Mouse (Mus musculus) hindbrain, embryonic 12.5 days (tissue): ENCODE data around the gene Gm20388. TPM values are rescaled to one million over a fixed set of nuclear protein-coding genes. Genes with fewer than 3 reads are reported as not detected.

Source experiments
- ATAC-seq: fragments of 200-750 bp; cut with Nextera tagmentation; 2 replicates; pipeline ENCODE4 v1.8.0; 2017; ENCODE audit warnings: moderate TSS enrichment; ENCODE audit not compliant: low FRiP score
- H3K27ac ChIP-seq: fragments of 300-500 bp; sonication (generic); 2 replicates; pipeline ENCODE4 v1.5.1; 2016; ENCODE audit warnings: mild to moderate bottlenecking
- H3K27me3 ChIP-seq: fragments of 300-500 bp; sonication (generic); 2 replicates; pipeline ENCODE4 v1.6.1; 2016; ENCODE audit warnings: mild to moderate bottlenecking
- H3K36me3 ChIP-seq: fragments of 300-500 bp; sonication (generic); 2 replicates; pipeline ENCODE4 v1.6.1; 2016; ENCODE audit warnings: mild to moderate bottlenecking
- H3K4me1 ChIP-seq: fragments of 300-500 bp; sonication (generic); 2 replicates; pipeline ENCODE4 v1.6.1; 2016
- H3K4me2 ChIP-seq: fragments of 300-500 bp; sonication (generic); replicated peaks from 2 replicates; pipeline ENCODE4 v1.6.1; 2016; ENCODE audit warnings: mild to moderate bottlenecking
- H3K4me3 ChIP-seq: fragments of 300-500 bp; sonication (generic); 2 replicates; pipeline ENCODE4 v1.5.1; 2016; ENCODE audit warnings: mild to moderate bottlenecking
- H3K9ac ChIP-seq: fragments of 300-500 bp; sonication (generic); 2 replicates; pipeline ENCODE4 v1.6.1; 2016; ENCODE audit warnings: mild to moderate bottlenecking, moderate library complexity
- H3K9me3 ChIP-seq: fragments of 300-500 bp; sonication (generic); replicated peaks from 2 replicates; pipeline ENCODE4 v1.6.1; 2016; ENCODE audit warnings: mild to moderate bottlenecking
- WGBS: fragments of 180-500 bp; shearing (Covaris S2); methylation state at CpG from one replicate; pipeline ENCODE4 v1.1.7; 2016; 5-methylcytosine and 5-hydroxymethylcytosine counted together
- polyA plus RNA-seq: library from polyadenylated mRNA; unstranded; fragments of >200 nt; fragmentation: Nextera tagmentation; extraction: Ambion mirVana; gene quantifications from 2 replicates; pipeline ENCODE4 v1.2.1, GENCODE M21; 2016

The Gm20388 gene
- polyA plus RNA-seq, 1 experiment from 2014 or later: not detected

- H3K27ac ChIP-seq: peak overlapping the region; percentile 74
- ATAC-seq: no peak
- H3K4me2 ChIP-seq: peak overlapping the region; percentile 13; the same call in 1 of the 2 replicates
- no peak overlapping the region for H3K4me3 ChIP-seq
- H3K4me1 ChIP-seq: peaks cover 100% of the 10 kb centered on the region
- H3K27me3 ChIP-seq: no peaks in the 10 kb centered on the region
- no peaks in the 10 kb centered on the region for H3K9me3 ChIP-seq
- H3K36me3 ChIP-seq: no peaks in the 10 kb centered on the region
- WGBS: 7% methylated on average over 12 of the region's 12 CpGs
- 0 out of 2 replicates have a peak overlapping the region, but pooled peaks have one; percentile 23 for H3K9ac ChIP-seq
Measured at GRCm38 (mm10) chr8:120516182-120516755, 605.6 kb downstream of the Gm20388 start.

- no peaks in the 10 kb centered on the region for H3K9me3 ChIP-seq
- ATAC-seq: no peak
- H3K27ac ChIP-seq: peak overlapping the region; percentile 74
- H3K4me3 ChIP-seq: no peak overlapping the region
- 0 out of 2 replicates have a peak overlapping the region, but pooled peaks have one; percentile 13 for H3K4me2 ChIP-seq
- H3K36me3 ChIP-seq: no peaks in the 10 kb centered on the region
- peaks cover 99% of the 10 kb centered on the region for H3K4me1 ChIP-seq
- H3K9ac ChIP-seq: no peak overlapping the region
- WGBS: 35% methylated on average over 11 of the region's 11 CpGs
- no peaks in the 10 kb centered on the region for H3K27me3 ChIP-seq
Measured at GRCm38 (mm10) chr8:120517666-120518410, 607.2 kb downstream of the Gm20388 start.

GRCm38 (mm10) chr8:120518736-120519534, 608.3 kb downstream of the Gm20388 start:
- no peak overlapping the region for H3K4me3 ChIP-seq
- no peaks in the 10 kb centered on the region for H3K27me3 ChIP-seq
- peak overlapping the region; percentile 74 for H3K27ac ChIP-seq
- ATAC-seq: no peak
- no peak overlapping the region for H3K9ac ChIP-seq
- H3K36me3 ChIP-seq: no peaks in the 10 kb centered on the region
- no peaks in the 10 kb centered on the region for H3K9me3 ChIP-seq
- peaks cover 99% of the 10 kb centered on the region for H3K4me1 ChIP-seq
- 62% methylated on average over 14 of the region's 14 CpGs for WGBS
- H3K4me2 ChIP-seq: no peak overlapping the region

- 69% methylated on average over 15 of the region's 15 CpGs for WGBS
- Histone ChIP-seq H3K4me1 (peaks cover 98% of the 10 kb centered on the region), H3K9ac (peak overlapping the region; percentile 39), H3K27me3 (no peaks in the 10 kb centered on the region), H3K4me3 (no peak overlapping the region), H3K4me2 (peak overlapping the region; percentile 14), H3K36me3 (no peaks in the 10 kb centered on the region), H3K9me3 (no peaks in the 10 kb centered on the region), H3K27ac (peak overlapping the region; percentile 92)
- 0 out of 2 replicates have a peak, but pooled peaks have one; percentile 0 for ATAC-seq
Measured at GRCm38 (mm10) chr8:120520287-120520686, 609.6 kb downstream of the Gm20388 start.

GRCm38 (mm10) chr8:120520707-120521590, 610.3 kb downstream of the Gm20388 start:
- Histone ChIP-seq H3K27ac (peak overlapping the region; percentile 92), H3K4me3 (no peak overlapping the region), H3K4me1 (peaks cover 98% of the 10 kb centered on the region), H3K9me3 (no peaks in the 10 kb centered on the region), H3K27me3 (no peaks in the 10 kb centered on the region), H3K4me2 (peak overlapping the region; percentile 14), H3K9ac (peak overlapping the region; percentile 39), H3K36me3 (no peaks in the 10 kb centered on the region)
- peak; percentile 82 for ATAC-seq
- WGBS: 11% methylated on average over 19 of the region's 20 CpGs

- H3K4me2 ChIP-seq: peak overlapping the region; percentile 14
- H3K4me3 ChIP-seq: no peak overlapping the region
- no peaks in the 10 kb centered on the region for H3K27me3 ChIP-seq
- no peaks in the 10 kb centered on the region for H3K36me3 ChIP-seq
- H3K27ac ChIP-seq: peak overlapping the region; percentile 92
- H3K9ac ChIP-seq: peak overlapping the region; percentile 39; the same call in 1 of the 2 replicates
- peak; percentile 47; the same call in 1 of the 2 replicates for ATAC-seq
- H3K4me1 ChIP-seq: peaks cover 98% of the 10 kb centered on the region
- WGBS: 21% methylated on average over 7 of the region's 7 CpGs
- H3K9me3 ChIP-seq: no peaks in the 10 kb centered on the region
Measured at GRCm38 (mm10) chr8:120521591-120521965, 610.9 kb downstream of the Gm20388 start.

- Histone ChIP-seq H3K4me3 (no peak overlapping the region), H3K4me2 (no peak overlapping the region), H3K9me3 (no peaks in the 10 kb centered on the region), H3K36me3 (no peaks in the 10 kb centered on the region), H3K4me1 (peaks cover 98% of the 10 kb centered on the region), H3K27me3 (no peaks in the 10 kb centered on the region), H3K9ac (no peak overlapping the region; the same call in 1 of the 2 replicates), H3K27ac (peak overlapping the region; percentile 69)
- 55% methylated on average over 7 of the region's 7 CpGs for WGBS
- no peak for ATAC-seq
Measured at GRCm38 (mm10) chr8:120523641-120524040, 613.0 kb downstream of the Gm20388 start.

GRCm38 (mm10) chr8:120525135-120525534, 614.5 kb downstream of the Gm20388 start:
- Histone ChIP-seq H3K9ac (no peak overlapping the region), H3K36me3 (no peaks in the 10 kb centered on the region), H3K4me2 (no peak overlapping the region), H3K4me3 (no peak overlapping the region), H3K4me1 (peaks cover 90% of the 10 kb centered on the region), H3K9me3 (no peaks in the 10 kb centered on the region), H3K27me3 (no peaks in the 10 kb centered on the region), H3K27ac (no peak overlapping the region)
- no peak for ATAC-seq
- 55% methylated on average over 1 of the region's 1 CpGs for WGBS

- peaks cover 86% of the 10 kb centered on the region for H3K4me1 ChIP-seq
- ATAC-seq: no peak
- H3K9ac ChIP-seq: peak overlapping the region; percentile 38; the same call in 1 of the 2 replicates
- H3K27ac ChIP-seq: 0 out of 2 replicates have a peak overlapping the region, but pooled peaks have one; percentile 35
- 52% methylated on average over 6 of the region's 6 CpGs for WGBS
- H3K4me2 ChIP-seq: 0 out of 2 replicates have a peak overlapping the region, but pooled peaks have one; percentile 3
- H3K9me3 ChIP-seq: no peaks in the 10 kb centered on the region
- no peaks in the 10 kb centered on the region for H3K27me3 ChIP-seq
- H3K36me3 ChIP-seq: no peaks in the 10 kb centered on the region
- no peak overlapping the region for H3K4me3 ChIP-seq
Measured at GRCm38 (mm10) chr8:120525832-120526231, 615.2 kb downstream of the Gm20388 start.

GRCm38 (mm10) chr8:120526577-120526976, 615.9 kb downstream of the Gm20388 start:
- Histone ChIP-seq H3K27ac (peak overlapping the region; percentile 23; the same call in 1 of the 2 replicates), H3K9me3 (no peaks in the 10 kb centered on the region), H3K4me2 (no peak overlapping the region), H3K4me1 (peaks cover 86% of the 10 kb centered on the region), H3K36me3 (no peaks in the 10 kb centered on the region), H3K27me3 (no peaks in the 10 kb centered on the region), H3K9ac (no peak overlapping the region), H3K4me3 (no peak overlapping the region)
- no peak for ATAC-seq
- 30% methylated on average over 4 of the region's 4 CpGs for WGBS

GRCm38 (mm10) chr8:120528332-120528731, 617.7 kb downstream of the Gm20388 start:
- Histone ChIP-seq H3K27me3 (no peaks in the 10 kb centered on the region), H3K4me3 (no peak overlapping the region), H3K9me3 (no peaks in the 10 kb centered on the region), H3K4me2 (no peak overlapping the region), H3K4me1 (peaks cover 86% of the 10 kb centered on the region), H3K36me3 (no peaks in the 10 kb centered on the region), H3K9ac (no peak overlapping the region), H3K27ac (0 out of 2 replicates have a peak overlapping the region, but pooled peaks have one; percentile 7)
- ATAC-seq: no peak
- 22% methylated on average over 3 of the region's 3 CpGs for WGBS
